19 mouse cellular contexts compared by ENCODE assay signal in genomic region chr10:13941406-13941805, GRCm38 (mm10).
"Had no signal": no experiment of that assay in that cellular context is flagged by ENCODE, and none has a peak within 500 bp of the region (broad histone marks: within the 10 kb centered on the region; RNA-seq: fewer than 3 reads in every experiment).

No protein-coding gene starts in this region.

- H3K4me2 ChIP-seq: kidney, embryonic 15.5 days; limb, embryonic 13.5 days; liver, embryonic 12.5 days; liver, embryonic 15.5 days; midbrain, embryonic 13.5 days had no signal

- H3K4me3 ChIP-seq: kidney, embryonic 15.5 days; limb, embryonic 10.5 days; limb, embryonic 13.5 days; liver, embryonic 12.5 days; liver, embryonic 15.5 days; megakaryocyte, embryonic 14.5 days; midbrain, embryonic 10.5 days; midbrain, embryonic 13.5 days had no signal

- H3K27me3 ChIP-seq: kidney, embryonic 15.5 days; limb, embryonic 13.5 days; liver, embryonic 12.5 days; midbrain, embryonic 13.5 days had no signal

- H3K9me3 ChIP-seq: kidney, embryonic 15.5 days; limb, embryonic 10.5 days; limb, embryonic 13.5 days; liver, embryonic 12.5 days; liver, embryonic 15.5 days; megakaryocyte, embryonic 14.5 days; midbrain, embryonic 10.5 days; midbrain, embryonic 13.5 days had no signal

- H3K36me3 ChIP-seq: kidney, embryonic 15.5 days; limb, embryonic 10.5 days; limb, embryonic 13.5 days; liver, embryonic 12.5 days; liver, embryonic 15.5 days; midbrain, embryonic 10.5 days; midbrain, embryonic 13.5 days had no signal

- H3K4me1 ChIP-seq: limb, embryonic 10.5 days; limb, embryonic 13.5 days; liver, embryonic 12.5 days; liver, embryonic 15.5 days; megakaryocyte, embryonic 14.5 days; midbrain, embryonic 10.5 days; midbrain, embryonic 13.5 days had no signal

- H3K27ac ChIP-seq: kidney, embryonic 15.5 days; limb, embryonic 10.5 days; limb, embryonic 13.5 days; liver, embryonic 12.5 days; liver, embryonic 15.5 days; midbrain, embryonic 10.5 days; midbrain, embryonic 13.5 days had no signal

- ATAC-seq: liver, embryonic 12.5 days; midbrain, embryonic 13.5 days had no signal

- DNase-seq: kidney, adult 11 months; kidney, adult 8-10 months; kidney, postnatal 10 days; kidney, postnatal 4 days; liver; lung, adult 2 months; lung, postnatal 14 days; lung, postnatal 4 days; right cerebral cortex, postnatal 14 days; right cerebral cortex, postnatal 4 days; thymus, postnatal 36 days had no signal

- H3K9ac ChIP-seq: kidney, embryonic 15.5 days; limb, embryonic 13.5 days; liver, embryonic 12.5 days; liver, embryonic 15.5 days; midbrain, embryonic 13.5 days had no signal
